Mouse (Mus musculus): Measurements from ENCODE around the gene Socs5. TPM values are rescaled to one million over a fixed set of nuclear protein-coding genes. Genes with fewer than 3 reads are reported as not detected.

The Socs5 gene
- polyA plus RNA-seq, 1 experiment from 2014 or later, result 20.1 TPM

- H3K36me3 ChIP-seq (ENCODE audit: control insufficient read depth, insufficient read depth, low read length), result no peaks in the 10 kb centered on the region
- DNase-seq, result no peak
- no peak overlapping the region for H3K27ac ChIP-seq (replicated peaks; ENCODE audit: low read depth, low read length)
- no peaks in the 10 kb centered on the region for H3K9me3 ChIP-seq (ENCODE audit: control insufficient read depth, low read length)
- no peak overlapping the region for H3K9ac ChIP-seq (replicated peaks; ENCODE audit: low read length)
- no peaks in the 10 kb centered on the region for H3K27me3 ChIP-seq (ENCODE audit: control insufficient read depth, insufficient read depth, low read length)
- H3K4me3 ChIP-seq (replicated peaks; ENCODE audit: low read depth, low read length), result no peak overlapping the region
- H3K4me2 ChIP-seq (ENCODE audit: low read length), result no peak overlapping the region
- WGBS, result 84% methylated on average over 9 of the region's 9 CpGs
- no peak for ATAC-seq (ENCODE audit: low FRiP score, low TSS enrichment)
- peaks cover 7% of the 10 kb centered on the region; the same call in 1 of the 2 replicates for H3K4me1 ChIP-seq (ENCODE audit: control insufficient read depth, insufficient read depth, low read length)
Observed at GRCm38 (mm10) chr17:87179939-87180550, 72.6 kb downstream of the Socs5 start.

- Histone ChIP-seq H3K27me3 (ENCODE audit: control insufficient read depth, insufficient read depth, low read length) (no peaks in the 10 kb centered on the region), H3K4me3 (replicated peaks; ENCODE audit: low read depth, low read length) (no peak overlapping the region), H3K27ac (replicated peaks; ENCODE audit: low read depth, low read length) (no peak overlapping the region), H3K9me3 (ENCODE audit: control insufficient read depth, low read length) (no peaks in the 10 kb centered on the region), H3K36me3 (ENCODE audit: control insufficient read depth, insufficient read depth, low read length) (no peaks in the 10 kb centered on the region), H3K4me1 (ENCODE audit: control insufficient read depth, insufficient read depth, low read length) (peaks cover 13% of the 10 kb centered on the region), H3K4me2 (ENCODE audit: low read length) (no peak overlapping the region), H3K9ac (replicated peaks; ENCODE audit: low read length) (no peak overlapping the region)
- ATAC-seq (ENCODE audit: low FRiP score, low TSS enrichment), result no peak
- no peak for DNase-seq
- WGBS, result 89% methylated on average over 8 of the region's 8 CpGs
Observed at GRCm38 (mm10) chr17:87181683-87182346, 74.3 kb downstream of the Socs5 start.

- Histone ChIP-seq H3K9ac (replicated peaks; ENCODE audit: low read length) (no peak overlapping the region), H3K4me2 (ENCODE audit: low read length) (no peak overlapping the region), H3K4me1 (ENCODE audit: control insufficient read depth, insufficient read depth, low read length) (peaks cover 6% of the 10 kb centered on the region; the same call in 1 of the 2 replicates), H3K9me3 (ENCODE audit: control insufficient read depth, low read length) (no peaks in the 10 kb centered on the region), H3K4me3 (replicated peaks; ENCODE audit: low read depth, low read length) (no peak overlapping the region), H3K36me3 (ENCODE audit: control insufficient read depth, insufficient read depth, low read length) (no peaks in the 10 kb centered on the region), H3K27me3 (ENCODE audit: control insufficient read depth, insufficient read depth, low read length) (no peaks in the 10 kb centered on the region), H3K27ac (replicated peaks; ENCODE audit: low read depth, low read length) (no peak overlapping the region)
- peak; percentile 14 for DNase-seq
- ATAC-seq (ENCODE audit: low FRiP score, low TSS enrichment), result no peak
- WGBS, result 26% methylated on average over 11 of the region's 11 CpGs
Observed at GRCm38 (mm10) chr17:87185461-87186066, 78.1 kb downstream of the Socs5 start.

GRCm38 (mm10) chr17:87187005-87187404, 79.5 kb downstream of the Socs5 start:
- peaks cover 6% of the 10 kb centered on the region; the same call in 1 of the 2 replicates for H3K4me1 ChIP-seq (ENCODE audit: control insufficient read depth, insufficient read depth, low read length)
- WGBS, result 55% methylated on average over 17 of the region's 17 CpGs
- no peak for DNase-seq

More at GRCm38 (mm10) chr17:87187005-87187404, 79.5 kb downstream of the Socs5 start:
- no peak overlapping the region for H3K27ac ChIP-seq (replicated peaks; ENCODE audit: low read depth, low read length)
- H3K9ac ChIP-seq (replicated peaks; ENCODE audit: low read length), result no peak overlapping the region
- no peak overlapping the region for H3K4me2 ChIP-seq (ENCODE audit: low read length)
- H3K36me3 ChIP-seq (ENCODE audit: control insufficient read depth, insufficient read depth, low read length), result no peaks in the 10 kb centered on the region
- H3K4me3 ChIP-seq (replicated peaks; ENCODE audit: low read depth, low read length), result no peak overlapping the region
- H3K9me3 ChIP-seq (ENCODE audit: control insufficient read depth, low read length), result no peaks in the 10 kb centered on the region
- H3K27me3 ChIP-seq (ENCODE audit: control insufficient read depth, insufficient read depth, low read length), result no peaks in the 10 kb centered on the region
- no peak for ATAC-seq (ENCODE audit: low FRiP score, low TSS enrichment)

Small RNAs within 50 kb of the gene (microRNA-seq; reads per million reads assigned to microRNA genes)
- not detected for gene Gm22346

Other genes with a start within 250 kb of the Socs5 start
- gene Tmem247, start 190.3 kb upstream of the Socs5 start, polyA plus RNA-seq (2014; fragmentation: Nextera tagmentation; extraction: Ambion mirVana), result not detected in 2 replicates
- not detected in 2 replicates for gene Atp6v1e2, start 159.8 kb upstream of the Socs5 start, polyA plus RNA-seq (2014; fragmentation: Nextera tagmentation; extraction: Ambion mirVana)
- 7.4 and 9.6 TPM in 2 replicates for gene Rhoq, start 144.6 kb upstream of the Socs5 start, polyA plus RNA-seq (2014; fragmentation: Nextera tagmentation; extraction: Ambion mirVana)
- gene Pigf, start 82.3 kb upstream of the Socs5 start, polyA plus RNA-seq (2014; fragmentation: Nextera tagmentation; extraction: Ambion mirVana), result 38.0 and 42.6 TPM in 2 replicates
- gene Cript, start 82.1 kb upstream of the Socs5 start, polyA plus RNA-seq (2014; fragmentation: Nextera tagmentation; extraction: Ambion mirVana), result 246 and 249 TPM in 2 replicates
- 43.1 and 48.1 TPM in 2 replicates for gene Mcfd2, start 158.3 kb downstream of the Socs5 start, polyA plus RNA-seq (2014; fragmentation: Nextera tagmentation; extraction: Ambion mirVana)
- gene Ttc7, start 175.2 kb downstream of the Socs5 start, polyA plus RNA-seq (2014; fragmentation: Nextera tagmentation; extraction: Ambion mirVana), result 3.6 and 5.0 TPM in 2 replicates

Measured in midbrain, embryonic 14.5 days (tissue).